Mouse (Mus musculus): ENCODE results near the gene Thnsl2.

- TF ChIP-seq POLR2A (IDR thresholded peaks at IDR 0.05; ENCODE audit: insufficient read length, low read depth) (no peak), USF1 (IDR thresholded peaks at IDR 0.05; ENCODE audit: low read depth) (no peak), TCF12 (IDR thresholded peaks at IDR 0.05; ENCODE audit: insufficient read depth, poor library complexity, severe bottlenecking) (no peak), POLR2AphosphoS2 (IDR thresholded peaks at IDR 0.05; ENCODE audit: insufficient read length, low read depth) (no peak), MAX (IDR thresholded peaks at IDR 0.05; ENCODE audit: low read depth) (no peak), MYOD1 (IDR thresholded peaks at IDR 0.05; ENCODE audit: control insufficient read depth in 1 of 3, insufficient read length in 2 of 3, low read depth in 2 of 3) (no peak), MYOG (IDR thresholded peaks at IDR 0.05; ENCODE audit: control insufficient read depth in 1 of 3, insufficient read depth in 1 of 3, insufficient read length in 2 of 3, low read depth in 2 of 3) (no peak), CEBPB (IDR thresholded peaks at IDR 0.05; ENCODE audit: insufficient read depth, poor library complexity, severe bottlenecking) (no peak), E2F4 (IDR thresholded peaks at IDR 0.05; ENCODE audit: insufficient read depth) (no peak), REST (IDR thresholded peaks at IDR 0.05; ENCODE audit: insufficient read depth, insufficient read length) (no peak), TCF3 (IDR thresholded peaks at IDR 0.05; ENCODE audit: insufficient read length, low read depth) (no peak)
These were observed 36.4 kb upstream of the Thnsl2 start for GRCm38 (mm10) chr6:71180596-71180995.

Measured in myocyte (in vitro differentiated cells).